Mouse (Mus musculus) thymus, postnatal 4 days (tissue): ENCODE results near the gene Svop.

ENCODE experiments used
- DNase-seq: peaks from one replicate; pipeline ENCODE4 v3.0.0; 2021

Gene Svop

DNA sequence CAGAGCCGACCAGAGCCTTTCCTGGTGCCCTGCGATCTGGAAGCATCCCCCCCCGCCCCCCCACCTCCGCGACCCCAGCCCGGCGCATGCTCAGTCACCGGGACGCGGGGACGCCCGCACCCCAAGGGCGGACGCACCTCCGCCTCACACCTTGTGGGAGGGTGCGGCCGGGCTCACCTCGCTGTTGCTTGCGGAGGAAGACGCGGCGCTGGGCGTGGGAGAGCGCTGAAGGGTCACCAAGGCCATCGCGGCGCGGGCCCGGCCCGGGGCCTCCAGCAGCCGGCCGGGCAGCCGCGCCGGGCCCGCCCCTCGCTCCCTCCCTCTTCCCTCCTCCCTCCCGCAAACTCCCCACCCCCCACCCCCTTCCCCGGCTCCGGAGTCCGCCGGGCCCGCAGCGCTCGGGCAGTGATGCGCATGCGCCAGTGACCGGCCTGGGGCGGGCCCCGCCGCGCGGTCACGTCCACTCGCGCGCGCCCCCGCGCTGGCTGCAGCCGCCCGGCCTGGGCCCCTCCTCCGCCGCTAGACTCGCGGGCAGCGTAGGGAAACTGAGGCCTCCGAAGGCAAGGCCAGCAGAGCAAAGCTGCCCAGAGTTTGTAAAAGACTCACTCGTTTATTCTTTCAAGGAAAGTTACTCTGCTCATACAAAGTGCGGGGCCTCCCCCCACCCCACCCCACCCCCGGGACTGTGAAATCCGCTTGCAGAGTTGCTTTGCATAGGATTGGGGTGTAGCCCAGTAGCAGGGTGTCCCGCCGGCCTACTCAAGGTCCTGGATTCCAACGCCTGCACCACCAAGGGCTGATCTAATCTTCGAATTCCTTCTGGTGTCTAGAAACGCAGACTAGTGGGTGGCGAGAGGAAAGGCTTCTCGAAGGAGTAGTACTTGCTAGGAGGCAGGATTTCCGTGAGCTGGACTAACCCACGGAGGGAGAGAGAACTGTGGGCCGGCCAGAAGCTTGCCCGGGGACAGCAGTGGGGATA lies 97.6 kb downstream of the Svop start, which contains the start of gene Ssh1:
Gene Ssh1 (minus strand): TSS at position 408 of the 979 bp plus-strand sequence.
- DNase-seq = peak; percentile 76

DNA sequence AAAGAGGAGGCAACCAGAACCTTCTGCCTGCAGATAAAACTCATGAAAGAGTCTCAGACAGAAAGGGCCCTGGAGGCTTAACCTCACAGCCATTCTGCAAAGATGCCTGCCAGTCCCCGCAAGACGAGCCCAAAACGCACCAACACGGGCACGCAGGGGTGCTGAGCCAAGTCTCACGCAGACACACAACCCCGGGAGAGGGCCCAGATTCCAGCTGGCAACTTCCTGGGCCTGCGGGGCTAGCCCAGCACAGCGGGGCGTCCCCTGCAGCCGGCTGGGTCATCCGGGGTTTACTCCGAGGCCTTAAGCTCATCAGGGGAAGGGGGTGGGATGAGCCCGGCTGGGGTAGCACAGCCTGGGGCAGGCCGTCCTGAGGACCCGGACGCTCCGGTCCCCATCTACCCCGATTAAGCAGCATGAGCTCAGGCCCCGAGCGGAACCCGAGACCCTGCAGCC lies 98.3 kb downstream of the Svop start:
- DNase-seq = peak; percentile 62

DNA sequence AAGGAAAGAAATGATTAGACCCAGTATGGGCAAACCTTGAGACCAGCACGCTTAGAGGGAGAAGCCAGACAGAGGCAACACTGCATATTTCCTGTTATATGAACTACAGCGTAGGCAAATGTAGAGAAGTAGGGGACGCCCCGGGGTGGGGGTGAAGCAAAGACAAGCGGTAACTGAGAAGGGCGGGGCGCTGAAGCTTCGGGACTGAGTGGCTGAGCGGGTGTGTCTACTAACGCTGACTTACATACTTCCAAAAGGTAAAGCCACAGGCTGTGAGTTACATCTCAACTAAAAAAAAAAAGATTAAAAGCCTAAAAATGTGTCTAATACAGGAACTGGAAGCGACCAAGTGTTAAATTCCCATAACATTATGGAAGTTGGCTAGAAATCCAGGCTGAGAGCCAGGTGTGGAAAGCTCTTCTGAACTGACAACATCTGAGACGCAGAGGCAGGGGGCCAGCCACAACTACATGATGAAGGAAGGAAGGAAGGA lies 99.0 kb downstream of the Svop start:
- DNase-seq = peak; percentile 84

- no peak for DNase-seq
Observed at GRCm38 (mm10) chr5:113991141-113991540, 100.2 kb downstream of the Svop start.

DNA sequence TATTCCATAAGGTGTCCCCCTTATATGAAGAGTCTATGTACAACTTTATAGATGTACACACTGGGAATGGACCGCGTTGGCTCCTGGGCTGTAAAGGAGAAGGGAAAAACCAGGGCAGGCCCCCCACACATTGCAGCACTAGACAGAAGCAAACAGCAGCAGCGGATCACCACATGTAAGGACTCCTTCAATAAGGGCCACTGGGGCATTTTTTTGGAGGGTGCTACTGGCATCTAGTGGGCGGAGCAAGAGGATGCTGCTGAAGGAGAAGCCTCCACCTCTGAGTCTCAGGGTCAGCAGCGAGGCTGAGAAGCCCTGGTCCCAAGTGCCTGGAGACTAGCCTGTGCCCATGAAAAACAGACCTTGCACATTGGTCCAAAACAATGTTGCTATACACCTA lies 100.8 kb downstream of the Svop start:
- DNase-seq = no peak

- no peak for DNase-seq
Observed at GRCm38 (mm10) chr5:113989437-113990024, 101.8 kb downstream of the Svop start.

- no peak for DNase-seq
Observed at GRCm38 (mm10) chr5:113986182-113986961, 105.0 kb downstream of the Svop start.

GRCm38 (mm10) chr5:113985737-113986136 lies 105.6 kb downstream of the Svop start:
- DNase-seq = no peak

DNA sequence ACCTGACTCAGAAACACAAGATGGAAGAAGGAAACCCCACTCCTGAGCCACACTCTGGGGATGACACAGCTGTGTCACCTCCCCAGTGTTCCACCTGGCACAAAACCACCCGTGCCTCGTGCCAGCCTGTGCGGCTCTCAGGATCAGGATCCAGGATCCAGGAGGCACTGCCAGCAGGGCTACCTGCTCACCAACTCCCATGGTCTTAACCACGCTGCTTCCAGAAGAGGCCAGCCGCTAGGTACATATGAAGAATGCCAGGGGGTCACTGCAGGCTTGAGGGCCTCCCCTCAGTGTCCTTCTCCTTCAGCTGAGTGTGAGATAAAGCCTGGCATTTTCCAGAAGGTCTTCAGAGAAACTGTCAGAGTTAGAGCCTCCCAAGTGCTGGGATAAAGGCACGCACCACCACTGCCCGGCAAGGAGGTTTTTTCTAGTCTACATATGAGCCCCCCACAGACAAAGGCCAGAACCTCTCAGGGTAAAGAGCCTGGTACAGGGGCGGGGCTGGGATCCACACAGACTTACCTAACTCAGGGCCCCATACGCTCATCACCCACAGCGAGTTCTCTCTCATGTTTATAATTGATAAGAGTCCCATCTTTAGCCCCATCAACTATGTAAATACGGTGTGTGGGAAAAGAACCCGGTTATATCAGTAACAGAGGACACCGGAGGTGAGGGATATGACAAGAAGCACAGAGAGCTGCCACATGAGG lies 107.2 kb downstream of the Svop start:
- DNase-seq = no peak

DNA sequence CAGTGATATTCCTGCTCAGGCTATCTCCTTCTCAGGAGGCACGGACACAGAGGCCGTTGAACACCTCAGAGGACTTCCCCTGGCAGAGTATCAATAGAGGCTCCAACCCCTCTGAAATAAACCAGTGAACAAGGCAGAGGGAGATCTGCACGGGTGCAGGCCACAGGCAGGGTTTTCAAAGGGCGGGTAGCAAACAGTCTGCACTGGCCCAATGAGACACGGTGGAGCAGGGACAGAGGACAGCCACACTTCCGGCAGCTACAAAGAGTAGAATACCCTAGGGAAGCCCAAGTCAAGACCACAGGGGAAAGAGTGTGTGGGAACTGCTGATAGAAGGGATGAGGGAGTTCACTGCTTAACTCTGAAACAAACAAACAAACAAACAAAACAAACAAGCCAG lies 107.8 kb downstream of the Svop start:
- no peak for DNase-seq

- no peak for DNase-seq
Observed at GRCm38 (mm10) chr5:113981843-113982242, 109.5 kb downstream of the Svop start.

- no peak for DNase-seq
Observed at GRCm38 (mm10) chr5:113981171-113981570, 110.2 kb downstream of the Svop start.

- no peak for DNase-seq
Observed at GRCm38 (mm10) chr5:113980511-113980910, 110.9 kb downstream of the Svop start.

GRCm38 (mm10) chr5:113977309-113977708 lies 114.1 kb downstream of the Svop start:
- DNase-seq = no peak
